Mouse (Mus musculus): ENCODE measurements at regions not wholly inside any gene's neighbourhood (a gene's known extent, or its start where the extent isn't known, plus 50 kb on each side); places are given as distances from the start of the nearest gene placed in this dataset.

GRCm38 (mm10) chr3:56763896-56764295, 537.9 kb downstream of the Tm4sf1 start:
- TF ChIP-seq CTCF (IDR thresholded peaks at IDR 0.05; ENCODE audit: low read depth) (no peak), EP300 (IDR thresholded peaks at IDR 0.05; ENCODE audit: low read depth) (no peak)
